Mouse (Mus musculus): ENCODE measurements around the gene Gadd45a.

DNA sequence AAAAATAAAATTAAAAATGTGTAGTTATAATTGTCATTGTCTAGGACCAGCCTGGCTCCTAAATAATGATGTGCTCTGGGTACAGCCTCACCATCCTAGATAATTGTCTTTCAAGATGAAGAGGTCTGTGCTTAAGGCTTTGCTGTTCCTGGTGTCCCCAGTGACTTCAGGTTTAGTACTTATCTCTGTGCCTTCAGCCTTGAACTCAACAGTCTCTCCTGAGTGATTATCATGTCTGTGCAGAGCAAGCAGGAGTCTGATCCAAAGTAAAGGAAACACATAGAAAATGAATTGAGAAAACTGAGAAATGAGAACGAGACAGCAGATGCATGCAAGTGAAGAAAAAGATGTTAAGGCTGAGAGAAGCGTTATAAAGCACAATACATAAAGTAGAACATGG lies 47.2 kb upstream of the Gadd45a start:
- TF ChIP-seq GATA1 (IDR thresholded peaks at IDR 0.05; ENCODE audit: borderline replicate concordance, low read length) = no peak
- no peak for TF ChIP-seq FLI1 (IDR thresholded peaks at IDR 0.05; ENCODE audit: low read length)
